In the genomic region with DNA sequence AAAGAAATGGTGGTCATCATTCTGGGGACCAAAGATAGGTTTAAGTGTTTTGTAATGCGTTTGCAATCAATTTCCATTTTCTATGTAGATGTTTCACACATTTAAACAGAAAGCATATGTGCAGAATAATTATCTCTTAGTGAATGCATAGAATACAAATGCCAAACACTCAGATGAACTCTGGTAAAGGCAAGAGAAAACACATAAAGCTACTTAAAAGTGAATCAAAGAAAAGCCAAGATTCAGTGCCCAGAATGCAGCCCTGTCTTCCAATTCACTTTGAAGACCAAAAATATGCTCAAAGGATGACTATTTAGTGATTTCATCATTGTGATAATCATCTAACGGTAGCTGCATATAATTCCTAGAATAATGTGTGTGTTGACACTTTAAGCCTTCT, we compare ENCODE assay signal across 21 mouse cellular contexts.
"Had no signal": no experiment of that assay in that cellular context is flagged by ENCODE, and none has a peak within 500 bp of the region (broad histone marks: within the 10 kb centered on the region; RNA-seq: fewer than 3 reads in every experiment).

No protein-coding gene starts in this region.

- H3K4me3 ChIP-seq: lung, embryonic 15.5 days; megakaryocyte, embryonic 14.5 days; midbrain, embryonic 13.5 days; midbrain, embryonic 15.5 days; neural tube, embryonic 13.5 days; neural tube, embryonic 15.5 days had no signal

- DNase-seq: liver, postnatal 0 days; lung, adult 2 months; lung, postnatal 14 days; lung, postnatal 36 days; retina, postnatal 1 day; right cerebral cortex, adult 18-20 months; right cerebral cortex, postnatal 25 days; right cerebral cortex, postnatal 4 days; spleen, adult 18-20 months; thymus, adult 2 months; thymus, postnatal 25 days; thymus, postnatal 4 days had no signal

- H3K9ac ChIP-seq: liver, postnatal 0 days; lung, embryonic 15.5 days; midbrain, embryonic 13.5 days; midbrain, embryonic 15.5 days; neural tube, embryonic 13.5 days; neural tube, embryonic 15.5 days had no signal

- ATAC-seq: liver, postnatal 0 days; lung, postnatal 0 days; midbrain, embryonic 13.5 days; midbrain, embryonic 15.5 days had no signal

- H3K27ac ChIP-seq: lung, embryonic 15.5 days; macrophage; midbrain, embryonic 13.5 days; midbrain, embryonic 15.5 days; neural tube, embryonic 13.5 days; neural tube, embryonic 15.5 days had no signal

- H3K4me1 ChIP-seq: lung, embryonic 15.5 days; midbrain, embryonic 13.5 days; midbrain, embryonic 15.5 days; neural tube, embryonic 13.5 days; neural tube, embryonic 15.5 days had no signal

- H3K4me2 ChIP-seq: lung, embryonic 15.5 days; midbrain, embryonic 11.5 days; midbrain, embryonic 13.5 days; midbrain, embryonic 15.5 days; neural tube, embryonic 13.5 days; neural tube, embryonic 15.5 days had no signal

- H3K36me3 ChIP-seq: lung, embryonic 15.5 days; midbrain, embryonic 13.5 days; midbrain, embryonic 15.5 days; neural tube, embryonic 13.5 days; neural tube, embryonic 15.5 days had no signal

- H3K9me3 ChIP-seq: lung, embryonic 15.5 days; megakaryocyte, embryonic 14.5 days; midbrain, embryonic 13.5 days; midbrain, embryonic 15.5 days; neural tube, embryonic 13.5 days; neural tube, embryonic 15.5 days had no signal

- H3K27me3 ChIP-seq: lung, embryonic 15.5 days; megakaryocyte, embryonic 14.5 days; midbrain, embryonic 13.5 days; midbrain, embryonic 15.5 days; neural tube, embryonic 13.5 days; neural tube, embryonic 15.5 days had no signal
